Mouse (Mus musculus) bone marrow, adult 2 months (tissue): Measurements from ENCODE around the gene Mpdz. TPM values are rescaled to one million over a fixed set of nuclear protein-coding genes. Genes with fewer than 3 reads are reported as not detected.

Source experiments
- H3K27ac ChIP-seq: fragments of 200-500 bp; 2 replicates; pipeline ENCODE4 v1.5.1; 2012; ENCODE audit warnings: low read depth, mild to moderate bottlenecking, control low read depth, inconsistent platforms, low read length; ENCODE audit not compliant: control insufficient read depth, poor library complexity, insufficient read depth
- H3K4me1 ChIP-seq: fragments of 200-500 bp; 2 replicates; pipeline ENCODE4 v1.6.1; 2011; ENCODE audit warnings: low read length; ENCODE audit not compliant: control insufficient read depth, insufficient read depth
- H3K4me3 ChIP-seq: fragments of 200-500 bp; replicated peaks from 2 replicates; pipeline ENCODE3; 2011; ENCODE audit warnings: mild to moderate bottlenecking, low read depth, low read length, control low read depth; ENCODE audit not compliant: control insufficient read depth
- CTCF ChIP-seq: fragments of 200-500 bp; IDR thresholded peaks from 2 replicates; pipeline ENCODE4 v1.5.1; 2011; ENCODE audit warnings: low read length, control low read depth; ENCODE audit not compliant: control insufficient read depth, insufficient read depth
- POLR2A ChIP-seq: fragments of 200-500 bp; IDR thresholded peaks from 2 replicates; pipeline ENCODE4 v1.6.1; 2011; ENCODE audit warnings: low read depth, mild to moderate bottlenecking, control low read depth, low read length, borderline replicate concordance; ENCODE audit not compliant: control insufficient read depth
- WGBS: fragments of 180-500 bp; shearing (Covaris S2); methylation state at CpG from one replicate; pipeline ENCODE4 v1.1.7; 2018; 5-methylcytosine and 5-hydroxymethylcytosine counted together
- polyA plus RNA-seq: library from polyadenylated mRNA; stranded (reverse); fragments of >200 nt; gene quantifications from 2 replicates; pipeline ENCODE4 v1.2.4, GENCODE M21; 2011; ENCODE audit warnings: low replicate concordance; ENCODE audit not compliant: missing spikeins, insufficient read depth, insufficient read length

Mpdz gene
- polyA plus RNA-seq, 1 experiment = 9.8 TPM

DNA sequence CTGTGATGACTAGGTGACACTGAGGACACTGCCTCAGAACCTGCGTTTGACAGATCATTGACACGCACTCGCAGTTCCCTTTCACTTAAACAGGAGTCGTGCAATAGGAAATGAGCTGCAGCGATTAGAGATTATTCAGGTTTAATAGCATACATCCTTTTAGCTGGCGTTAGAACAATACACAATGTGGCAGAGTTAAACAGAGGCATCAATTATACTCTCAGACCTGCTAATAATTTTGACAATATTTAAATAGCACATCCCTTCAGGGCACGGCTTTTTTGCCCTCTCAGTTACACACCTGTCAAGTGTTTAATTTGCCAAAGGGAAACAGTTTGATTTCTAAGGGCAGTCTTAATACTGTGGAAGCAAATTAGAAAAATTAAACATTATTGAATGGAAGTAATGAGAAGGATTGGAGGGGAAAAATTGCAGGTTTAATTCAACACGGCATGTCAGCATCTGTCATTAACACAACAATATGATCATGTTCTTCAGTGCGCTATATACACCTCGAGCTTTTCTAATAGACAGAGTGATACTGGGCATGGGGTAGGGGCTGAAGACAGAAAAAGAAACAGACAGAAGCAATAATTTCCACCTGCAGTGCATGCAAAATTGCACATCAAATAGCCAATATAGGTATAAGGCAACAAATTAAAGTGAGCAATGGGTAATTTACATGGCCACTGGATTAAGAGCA is 27.1 kb downstream of the Mpdz start:
- Histone ChIP-seq H3K4me1 (no peaks in the 10 kb centered on the region), H3K4me3 (no peak overlapping the region), H3K27ac (no peak overlapping the region)
- WGBS = 90% methylated on average over 10 of the region's 10 CpGs
- TF ChIP-seq POLR2A (no peak), CTCF (no peak)

DNA sequence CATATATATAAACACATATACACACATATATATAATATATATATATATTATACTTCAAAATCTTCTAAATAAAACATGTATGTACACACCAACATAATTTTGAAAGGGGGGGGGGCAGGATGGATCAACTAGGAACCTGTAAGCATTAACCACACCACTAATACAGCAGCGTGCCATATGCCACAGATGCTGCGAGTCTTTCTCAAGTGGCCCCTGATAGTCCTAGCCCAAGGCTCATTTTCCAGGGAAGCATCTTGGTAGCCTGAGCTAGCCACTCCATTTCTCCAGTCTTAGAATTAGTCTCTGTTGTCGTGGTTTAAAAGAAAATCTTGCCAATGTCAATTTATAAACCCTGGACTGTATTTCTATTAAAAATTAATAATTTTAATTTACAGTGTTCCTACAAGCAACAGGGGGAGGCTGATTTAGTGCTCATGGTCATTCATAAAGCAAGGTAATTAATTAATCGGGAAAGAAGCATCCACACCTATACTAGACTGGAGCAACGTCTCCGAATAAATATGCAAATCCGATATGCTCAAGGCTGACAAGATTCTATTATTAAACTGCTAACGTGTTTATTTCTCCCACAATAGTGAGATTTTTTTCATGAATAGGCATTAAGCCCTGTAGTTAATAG is 27.8 kb downstream of the Mpdz start:
- Histone ChIP-seq H3K4me3 (no peak overlapping the region), H3K27ac (no peak overlapping the region), H3K4me1 (no peaks in the 10 kb centered on the region)
- WGBS = 83% methylated on average over 8 of the region's 8 CpGs
- no peak for TF ChIP-seq POLR2A
- no peak for TF ChIP-seq CTCF

DNA sequence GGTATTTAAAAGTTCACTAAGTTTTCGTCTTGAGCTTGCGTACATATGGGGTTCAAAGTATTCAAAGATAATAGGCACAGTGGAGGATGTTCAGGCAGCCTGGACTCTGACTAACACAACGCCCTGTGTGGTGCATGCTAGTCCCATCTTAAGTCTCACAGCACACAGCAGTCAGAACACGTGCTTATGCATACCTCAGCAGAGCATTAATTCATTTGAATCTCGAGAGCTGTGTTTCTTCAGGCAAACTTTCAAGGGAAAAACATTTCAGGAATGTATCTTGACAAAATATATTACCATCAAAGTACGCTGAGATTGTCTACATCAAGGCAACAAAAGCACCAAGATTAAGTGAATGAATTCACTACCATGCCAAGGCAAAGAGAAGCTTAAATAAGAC is 45.7 kb downstream of the Mpdz start:
- H3K4me3 ChIP-seq = no peak overlapping the region
- TF ChIP-seq CTCF (no peak), POLR2A (no peak)
- H3K27ac ChIP-seq = no peak overlapping the region
- no peaks in the 10 kb centered on the region for H3K4me1 ChIP-seq
- WGBS = 86% methylated on average over 6 of the region's 6 CpGs

DNA sequence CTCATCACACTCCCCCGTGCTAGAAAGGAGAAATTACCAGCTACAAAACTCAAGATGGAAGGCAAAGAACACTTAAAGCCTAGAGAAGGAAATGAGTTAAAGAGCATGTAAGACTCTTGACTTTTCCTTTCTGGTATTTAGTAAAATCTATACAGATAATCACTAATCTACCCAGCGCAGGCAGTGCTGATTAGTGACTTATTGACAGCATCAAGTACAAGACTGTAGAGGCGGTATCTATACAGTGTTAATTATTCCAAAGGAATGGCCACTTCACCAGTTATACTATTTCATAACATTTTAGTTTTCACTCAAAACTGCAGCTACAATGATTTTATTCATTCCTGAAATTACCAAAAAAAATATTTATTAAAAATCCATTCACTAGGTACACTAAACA is 49.7 kb downstream of the Mpdz start:
- TF ChIP-seq CTCF = no peak
- no peak for TF ChIP-seq POLR2A
- no peaks in the 10 kb centered on the region for H3K4me1 ChIP-seq
- 84% methylated on average over 3 of the region's 3 CpGs for WGBS
- H3K27ac ChIP-seq = no peak overlapping the region
- H3K4me3 ChIP-seq = no peak overlapping the region

DNA sequence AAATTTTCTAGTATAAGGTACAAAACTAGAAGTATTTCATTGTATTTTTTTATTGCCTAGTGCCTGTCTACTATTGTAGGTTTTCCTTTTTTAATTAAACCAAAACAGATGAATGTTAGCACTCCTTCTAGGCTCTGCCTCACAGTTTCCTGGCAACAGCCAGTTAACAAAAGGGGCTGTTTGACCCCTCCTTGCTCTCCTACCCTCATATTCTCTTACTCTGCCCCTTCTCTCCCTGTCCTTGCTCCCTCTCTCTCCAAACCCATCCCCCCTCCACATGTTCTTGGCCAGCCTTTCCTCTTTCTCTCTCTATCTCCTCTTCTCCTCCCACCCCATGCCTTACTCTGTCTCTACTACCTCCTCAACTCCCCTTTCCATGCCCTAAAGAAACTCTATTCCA is 53.4 kb downstream of the Mpdz start:
- no peak overlapping the region for H3K27ac ChIP-seq
- TF ChIP-seq CTCF (no peak), POLR2A (no peak)
- H3K4me1 ChIP-seq = no peaks in the 10 kb centered on the region
- no peak overlapping the region for H3K4me3 ChIP-seq

DNA sequence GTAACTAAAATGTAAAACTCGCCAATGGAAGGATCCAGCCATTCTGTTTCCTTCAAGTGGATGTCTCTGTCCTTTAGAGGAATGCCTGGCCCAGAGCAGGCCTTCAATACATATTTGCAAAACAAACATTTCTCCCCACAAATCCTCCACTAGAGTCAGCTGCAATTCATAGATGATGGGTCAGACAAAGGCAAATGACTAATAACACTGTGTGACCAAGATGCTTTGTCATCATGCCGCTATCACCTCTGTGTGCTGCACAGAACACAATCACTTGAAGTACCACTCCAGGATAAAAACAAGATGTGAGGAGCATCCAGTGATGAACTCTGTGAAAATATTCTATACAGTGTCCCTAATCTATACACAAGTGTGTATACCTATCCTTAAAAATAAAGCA is 55.0 kb downstream of the Mpdz start:
- H3K27ac ChIP-seq = no peak overlapping the region
- no peak for TF ChIP-seq POLR2A
- no peak for TF ChIP-seq CTCF
- no peak overlapping the region for H3K4me3 ChIP-seq
- 76% methylated on average over 2 of the region's 2 CpGs for WGBS
- H3K4me1 ChIP-seq = no peaks in the 10 kb centered on the region

DNA sequence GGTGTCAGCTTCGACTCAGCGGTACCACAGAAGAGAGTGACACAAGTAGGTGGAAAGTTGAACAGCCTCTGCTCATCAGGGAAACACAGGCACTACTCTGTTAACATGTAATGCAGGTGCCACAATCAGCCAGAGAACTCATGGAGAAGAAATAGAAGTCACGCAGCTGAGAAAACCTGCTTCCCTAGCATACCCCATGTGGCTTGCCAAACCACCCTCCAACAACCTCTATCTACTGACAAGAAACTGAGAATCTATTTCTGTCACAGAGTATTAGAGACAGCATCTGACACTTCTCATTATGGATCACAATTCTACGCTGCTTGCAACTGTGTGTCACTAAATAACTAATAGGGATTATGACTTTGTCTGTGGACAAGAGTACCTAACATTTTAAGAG is 70.3 kb downstream of the Mpdz start:
- H3K27ac ChIP-seq = no peak overlapping the region
- H3K4me3 ChIP-seq = no peak overlapping the region
- WGBS = 81% methylated on average over 4 of the region's 4 CpGs
- no peaks in the 10 kb centered on the region for H3K4me1 ChIP-seq
- no peak for TF ChIP-seq CTCF
- no peak for TF ChIP-seq POLR2A

DNA sequence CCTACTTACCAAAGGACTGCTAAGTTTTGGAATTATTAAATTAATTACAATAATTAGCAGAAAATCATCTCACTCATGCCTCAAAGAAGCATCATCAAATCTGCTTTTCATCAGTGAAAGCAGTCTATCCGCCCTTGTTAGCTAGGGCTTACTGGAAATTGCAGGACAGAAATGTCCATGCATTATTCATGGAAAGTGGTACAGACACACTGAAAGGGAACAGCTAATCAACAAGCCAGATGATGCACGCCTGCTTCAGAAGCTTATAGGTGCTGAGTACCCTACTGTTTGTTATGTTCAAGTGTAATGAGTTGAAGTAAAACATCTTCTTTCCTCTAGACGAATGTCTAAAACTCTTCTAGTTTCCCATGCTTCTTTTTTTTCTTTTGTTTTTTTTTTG is 91.2 kb downstream of the Mpdz start:
- Histone ChIP-seq H3K27ac (no peak overlapping the region), H3K4me1 (no peaks in the 10 kb centered on the region; the same call in 1 of the 2 replicates), H3K4me3 (no peak overlapping the region)
- TF ChIP-seq POLR2A = no peak
- no peak for TF ChIP-seq CTCF
- WGBS = 78% methylated on average over 3 of the region's 3 CpGs
